Mouse (Mus musculus) hindbrain, embryonic 10.5 days (tissue): Measurements from ENCODE around the gene Myod1. TPM values are rescaled to one million over a fixed set of nuclear protein-coding genes. Genes with fewer than 3 reads are reported as not detected.

Source experiments
- DNase-seq: peaks from one replicate; pipeline ENCODE4 v3.0.0-alpha.2; 2017; ENCODE audit warnings: low spot score
- H3K27ac ChIP-seq: fragments of 300-500 bp; sonication (generic); 2 replicates; pipeline ENCODE4 v1.5.1; 2016; ENCODE audit warnings: mild to moderate bottlenecking, moderate library complexity
- H3K27me3 ChIP-seq: fragments of 300-500 bp; sonication (generic); 2 replicates; pipeline ENCODE4 v1.6.1; 2016; ENCODE audit warnings: mild to moderate bottlenecking; ENCODE audit not compliant: poor library complexity, insufficient read depth, severe bottlenecking
- H3K36me3 ChIP-seq: fragments of 300-500 bp; sonication (generic); 2 replicates; pipeline ENCODE4 v1.6.1; 2016; ENCODE audit warnings: mild to moderate bottlenecking, moderate library complexity
- H3K4me1 ChIP-seq: fragments of 300-500 bp; sonication (generic); replicated peaks from 2 replicates; pipeline ENCODE4 v1.6.1; 2016; ENCODE audit warnings: mild to moderate bottlenecking
- H3K4me3 ChIP-seq: fragments of 300-500 bp; sonication (generic); 2 replicates; pipeline ENCODE4 v1.5.1; 2016; ENCODE audit warnings: mild to moderate bottlenecking, moderate library complexity
- H3K9me3 ChIP-seq: fragments of 300-500 bp; sonication (generic); 2 replicates; pipeline ENCODE4 v1.6.1; 2016; ENCODE audit warnings: mild to moderate bottlenecking, moderate library complexity
- WGBS: fragments of 180-500 bp; shearing (Covaris S2); methylation state at CpG from one replicate; pipeline ENCODE4 v1.1.7; 2016; 5-methylcytosine and 5-hydroxymethylcytosine counted together
- polyA plus RNA-seq: library from polyadenylated mRNA; unstranded; fragments of >200 nt; fragmentation: Nextera tagmentation; extraction: Ambion mirVana; gene quantifications from 2 replicates; pipeline ENCODE4 v1.2.1, GENCODE M21; 2016

The Myod1 gene
- polyA plus RNA-seq, 1 experiment from 2014 or later: 0.18 TPM

- Histone ChIP-seq H3K27me3 (peaks cover 65% of the 10 kb centered on the region), H3K9me3 (no peaks in the 10 kb centered on the region), H3K27ac (no peak overlapping the region), H3K4me3 (no peak overlapping the region), H3K4me1 (peaks cover 34% of the 10 kb centered on the region), H3K36me3 (no peaks in the 10 kb centered on the region)
- DNase-seq: no peak
- 67% methylated on average over 4 of the region's 4 CpGs for WGBS
Measured at GRCm38 (mm10) chr7:46394933-46395332, 18.7 kb downstream of the Myod1 start.

GRCm38 (mm10) chr7:46395571-46395970 lies 19.3 kb downstream of the Myod1 start:
- no peak for DNase-seq
- H3K4me3 ChIP-seq: peak overlapping the region; percentile 66
- 43% methylated on average over 6 of the region's 6 CpGs for WGBS

GRCm38 (mm10) chr7:46396231-46396927 lies 20.1 kb downstream of the Myod1 start, which contains the start of gene Kcnc1:
TSS of gene Kcnc1 (plus strand) at chr7:46396497.
- Histone ChIP-seq H3K27ac (peak within 1 kb of the TSS; percentile 84), H3K4me3 (peak within 1 kb of the TSS; percentile 66)
- under 1% methylated on average over 93 of the region's 93 CpGs for WGBS

More at GRCm38 (mm10) chr7:46395571-46395970, 19.3 kb downstream of the Myod1 start:
- Histone ChIP-seq H3K9me3 (no peaks in the 10 kb centered on the region), H3K4me1 (peaks cover 39% of the 10 kb centered on the region), H3K27ac (no peak overlapping the region), H3K36me3 (no peaks in the 10 kb centered on the region), H3K27me3 (peaks cover 72% of the 10 kb centered on the region)

GRCm38 (mm10) chr7:46396928-46397731 lies 20.9 kb downstream of the Myod1 start:
- Histone ChIP-seq H3K4me1 (peaks cover 44% of the 10 kb centered on the region), H3K27ac (peak overlapping the region; percentile 84), H3K36me3 (no peaks in the 10 kb centered on the region), H3K27me3 (peaks cover 73% of the 10 kb centered on the region), H3K9me3 (no peaks in the 10 kb centered on the region), H3K4me3 (peak overlapping the region; percentile 66)
- DNase-seq: no peak
- WGBS: under 1% methylated on average over 64 of the region's 64 CpGs

More at GRCm38 (mm10) chr7:46396231-46396927, 20.1 kb downstream of the Myod1 start, which contains the start of gene Kcnc1:
- no peaks in the 10 kb centered on the region for H3K9me3 ChIP-seq
- H3K36me3 ChIP-seq: no peaks in the 10 kb centered on the region
- peaks cover 39% of the 10 kb centered on the region for H3K4me1 ChIP-seq
- DNase-seq: peak; percentile 84
- H3K27me3 ChIP-seq: peaks cover 73% of the 10 kb centered on the region

GRCm38 (mm10) chr7:46397732-46398333 lies 21.6 kb downstream of the Myod1 start:
- Histone ChIP-seq H3K27ac (peak overlapping the region; percentile 84), H3K9me3 (no peaks in the 10 kb centered on the region), H3K36me3 (no peaks in the 10 kb centered on the region), H3K4me1 (peaks cover 44% of the 10 kb centered on the region), H3K4me3 (peak overlapping the region; percentile 66), H3K27me3 (peaks cover 73% of the 10 kb centered on the region)
- peak; percentile 34 for DNase-seq
- WGBS: 10% methylated on average over 70 of the region's 70 CpGs

GRCm38 (mm10) chr7:46398612-46399011 lies 22.3 kb downstream of the Myod1 start:
- peak overlapping the region; percentile 66; the same call in 1 of the 2 replicates for H3K4me3 ChIP-seq
- H3K36me3 ChIP-seq: no peaks in the 10 kb centered on the region
- WGBS: 63% methylated on average over 4 of the region's 4 CpGs

GRCm38 (mm10) chr7:46399676-46400075 lies 23.4 kb downstream of the Myod1 start:
- Histone ChIP-seq H3K36me3 (no peaks in the 10 kb centered on the region), H3K27me3 (peaks cover 60% of the 10 kb centered on the region), H3K9me3 (no peaks in the 10 kb centered on the region), H3K4me1 (peaks cover 51% of the 10 kb centered on the region), H3K27ac (no peak overlapping the region), H3K4me3 (no peak overlapping the region)
- 88% methylated on average over 1 of the region's 1 CpGs for WGBS
- no peak for DNase-seq

More at GRCm38 (mm10) chr7:46398612-46399011, 22.3 kb downstream of the Myod1 start:
- no peak for DNase-seq
- H3K9me3 ChIP-seq: no peaks in the 10 kb centered on the region
- H3K27ac ChIP-seq: no peak overlapping the region
- peaks cover 49% of the 10 kb centered on the region for H3K4me1 ChIP-seq
- peaks cover 71% of the 10 kb centered on the region for H3K27me3 ChIP-seq

GRCm38 (mm10) chr7:46400346-46400745 lies 24.1 kb downstream of the Myod1 start:
- WGBS: 60% methylated on average over 8 of the region's 8 CpGs
- Histone ChIP-seq H3K27me3 (peaks cover 56% of the 10 kb centered on the region), H3K4me3 (no peak overlapping the region), H3K4me1 (peaks cover 51% of the 10 kb centered on the region), H3K27ac (no peak overlapping the region), H3K36me3 (no peaks in the 10 kb centered on the region), H3K9me3 (no peaks in the 10 kb centered on the region)
- DNase-seq: no peak

GRCm38 (mm10) chr7:46401371-46402180 lies 25.3 kb downstream of the Myod1 start:
- H3K27ac ChIP-seq: no peak overlapping the region
- no peaks in the 10 kb centered on the region for H3K9me3 ChIP-seq
- no peaks in the 10 kb centered on the region for H3K36me3 ChIP-seq
- 78% methylated on average over 3 of the region's 3 CpGs for WGBS
- H3K4me1 ChIP-seq: peaks cover 39% of the 10 kb centered on the region
- peaks cover 44% of the 10 kb centered on the region for H3K27me3 ChIP-seq
- no peak for DNase-seq
- H3K4me3 ChIP-seq: no peak overlapping the region

GRCm38 (mm10) chr7:46403616-46404485 lies 27.6 kb downstream of the Myod1 start:
- H3K4me1 ChIP-seq: peaks cover 25% of the 10 kb centered on the region
- no peaks in the 10 kb centered on the region for H3K9me3 ChIP-seq
- H3K27ac ChIP-seq: no peak overlapping the region; the same call in 1 of the 2 replicates
- 84% methylated on average over 15 of the region's 15 CpGs for WGBS
- peaks cover 25% of the 10 kb centered on the region for H3K27me3 ChIP-seq
- no peaks in the 10 kb centered on the region for H3K36me3 ChIP-seq
- no peak for DNase-seq
- no peak overlapping the region for H3K4me3 ChIP-seq

- WGBS: 83% methylated on average over 7 of the region's 7 CpGs
- no peaks in the 10 kb centered on the region for H3K9me3 ChIP-seq
- H3K36me3 ChIP-seq: no peaks in the 10 kb centered on the region
- peaks cover 29% of the 10 kb centered on the region for H3K4me1 ChIP-seq
- H3K4me3 ChIP-seq: no peak overlapping the region
- H3K27me3 ChIP-seq: peaks cover 16% of the 10 kb centered on the region
- no peak for DNase-seq
- H3K27ac ChIP-seq: no peak overlapping the region
Measured at GRCm38 (mm10) chr7:46404756-46405155, 28.5 kb downstream of the Myod1 start.
